Mouse (Mus musculus) lung, embryonic 14.5 days (tissue): ENCODE data around the gene Pih1d2. TPM values are rescaled to one million over a fixed set of nuclear protein-coding genes. Genes with fewer than 3 reads are reported as not detected.

Experiments used
- ATAC-seq: fragments of 200-750 bp; cut with Nextera tagmentation; 2 replicates; pipeline ENCODE4 v1.8.0; 2017; ENCODE audit warnings: mild to moderate bottlenecking, moderate TSS enrichment, moderate library complexity; ENCODE audit not compliant: insufficient read depth
- DNase-seq: peaks from one replicate; pipeline ENCODE4 v3.0.0-alpha.2; 2015
- H3K27ac ChIP-seq: fragments of 300-500 bp; sonication (generic); 2 replicates; pipeline ENCODE4 v1.5.1; 2014; ENCODE audit warnings: low read depth, mild to moderate bottlenecking, moderate library complexity
- H3K27me3 ChIP-seq: fragments of 300-500 bp; sonication (generic); 2 replicates; pipeline ENCODE4 v1.6.1; 2014; ENCODE audit warnings: low read length, control low read depth; ENCODE audit not compliant: insufficient read depth
- H3K36me3 ChIP-seq: fragments of 300-500 bp; sonication (generic); 2 replicates; pipeline ENCODE4 v1.6.1; 2014; ENCODE audit warnings: control low read depth; ENCODE audit not compliant: insufficient read depth
- H3K4me1 ChIP-seq: fragments of 300-500 bp; sonication (generic); 2 replicates; pipeline ENCODE4 v1.6.1; 2014; ENCODE audit warnings: antibody characterized with exemption, control low read depth; ENCODE audit not compliant: insufficient read depth
- H3K4me2 ChIP-seq: fragments of 300-500 bp; sonication (generic); 2 replicates; pipeline ENCODE4 v1.6.1; 2014; ENCODE audit warnings: mild to moderate bottlenecking
- H3K4me3 ChIP-seq: fragments of 300-500 bp; sonication (generic); 2 replicates; pipeline ENCODE4 v1.5.1; 2014; ENCODE audit warnings: low read depth, low read length
- H3K9ac ChIP-seq: fragments of 300-500 bp; sonication (generic); 2 replicates; pipeline ENCODE4 v1.6.1; 2014
- H3K9me3 ChIP-seq: fragments of 300-500 bp; sonication (generic); 2 replicates; pipeline ENCODE4 v1.6.1; 2016; ENCODE audit warnings: low read depth, low read length, control low read depth
- CTCF ChIP-seq: IDR thresholded peaks from 2 replicates; pipeline ENCODE4 v1.5.1; 2016; ENCODE audit warnings: antibody characterized with exemption, low read depth
- WGBS: fragments of 180-500 bp; shearing (Covaris S2); extraction: QIAGEN DNeasy Blood & Tissue Kit; methylation state at CpG from one replicate; pipeline ENCODE4 v1.1.7; 2014; 5-methylcytosine and 5-hydroxymethylcytosine counted together
- polyA plus RNA-seq: library from polyadenylated mRNA; unstranded; fragments of >200 nt; fragmentation: Nextera tagmentation; extraction: Ambion mirVana; gene quantifications from 2 replicates; pipeline ENCODE4 v1.2.1, GENCODE M21; 2014

Gene Pih1d2
- polyA plus RNA-seq, 1 experiment from 2014 or later: 3.8 TPM

DNA sequence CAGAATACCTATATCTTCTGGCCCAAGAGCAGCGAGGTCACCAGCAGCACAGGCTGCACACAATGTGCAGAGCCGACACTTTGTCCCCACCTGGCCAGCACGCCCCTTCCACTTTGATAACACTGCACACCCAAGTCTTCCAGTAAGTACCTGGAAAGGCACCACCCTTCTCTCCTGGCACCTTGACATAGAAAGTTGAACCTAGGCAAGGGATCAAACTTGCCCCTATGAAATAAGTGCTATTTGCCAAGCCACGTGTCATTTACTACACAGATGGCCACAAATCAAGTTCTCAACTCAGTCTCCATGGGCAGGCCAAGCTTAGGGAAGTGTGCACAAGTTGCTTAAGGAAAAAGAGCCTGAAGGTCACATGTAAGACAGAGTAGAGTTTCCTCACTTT lies 30.2 kb upstream of the Pih1d2 start:
- 60% methylated on average over 4 of the region's 4 CpGs for WGBS
- TF ChIP-seq CTCF: no peak

GRCm38 (mm10) chr9:50590856-50591518 lies 26.1 kb upstream of the Pih1d2 start:
- Histone ChIP-seq H3K27ac (no peak overlapping the region), H3K27me3 (no peaks in the 10 kb centered on the region), H3K9ac (no peak overlapping the region), H3K36me3 (peaks cover 10% of the 10 kb centered on the region), H3K4me2 (no peak overlapping the region), H3K4me1 (no peaks in the 10 kb centered on the region), H3K9me3 (no peaks in the 10 kb centered on the region), H3K4me3 (no peak overlapping the region)
- WGBS: 67% methylated on average over 10 of the region's 10 CpGs
- DNase-seq (no peak), ATAC-seq (no peak)
- no peak for TF ChIP-seq CTCF

More for the DNA sequence above, 30.2 kb upstream of the Pih1d2 start:
- no peaks in the 10 kb centered on the region for H3K27me3 ChIP-seq
- DNase-seq (no peak), ATAC-seq (no peak)
- H3K4me1 ChIP-seq: no peaks in the 10 kb centered on the region
- H3K4me2 ChIP-seq: no peak overlapping the region
- H3K9ac ChIP-seq: no peak overlapping the region
- no peaks in the 10 kb centered on the region for H3K9me3 ChIP-seq
- H3K27ac ChIP-seq: no peak overlapping the region
- H3K4me3 ChIP-seq: no peak overlapping the region
- no peaks in the 10 kb centered on the region for H3K36me3 ChIP-seq

- Histone ChIP-seq H3K27ac (no peak overlapping the region), H3K9ac (no peak overlapping the region), H3K27me3 (no peaks in the 10 kb centered on the region), H3K4me2 (no peak overlapping the region), H3K4me3 (no peak overlapping the region), H3K4me1 (no peaks in the 10 kb centered on the region), H3K36me3 (peaks cover 28% of the 10 kb centered on the region), H3K9me3 (no peaks in the 10 kb centered on the region)
- no peak for ATAC-seq
- DNase-seq: no peak
- TF ChIP-seq CTCF: no peak
- 81% methylated on average over 9 of the region's 9 CpGs for WGBS
Measured at GRCm38 (mm10) chr9:50592955-50593354, 24.2 kb upstream of the Pih1d2 start.

GRCm38 (mm10) chr9:50593544-50593943 lies 23.6 kb upstream of the Pih1d2 start:
- Histone ChIP-seq H3K27me3 (no peaks in the 10 kb centered on the region), H3K9me3 (no peaks in the 10 kb centered on the region), H3K4me1 (no peaks in the 10 kb centered on the region), H3K4me2 (no peak overlapping the region), H3K9ac (no peak overlapping the region), H3K4me3 (no peak overlapping the region), H3K36me3 (peaks cover 34% of the 10 kb centered on the region), H3K27ac (no peak overlapping the region)
- TF ChIP-seq CTCF: peak; percentile 60
- ATAC-seq (no peak), DNase-seq (peak; percentile 55)
- 80% methylated on average over 3 of the region's 3 CpGs for WGBS

GRCm38 (mm10) chr9:50594794-50595417 lies 22.2 kb upstream of the Pih1d2 start:
- DNase-seq (no peak), ATAC-seq (no peak)
- Histone ChIP-seq H3K27me3 (no peaks in the 10 kb centered on the region), H3K27ac (no peak overlapping the region), H3K4me1 (no peaks in the 10 kb centered on the region), H3K9ac (no peak overlapping the region), H3K4me2 (no peak overlapping the region), H3K9me3 (no peaks in the 10 kb centered on the region), H3K36me3 (peaks cover 47% of the 10 kb centered on the region), H3K4me3 (no peak overlapping the region)
- no peak for TF ChIP-seq CTCF
- 68% methylated on average over 12 of the region's 12 CpGs for WGBS

DNA sequence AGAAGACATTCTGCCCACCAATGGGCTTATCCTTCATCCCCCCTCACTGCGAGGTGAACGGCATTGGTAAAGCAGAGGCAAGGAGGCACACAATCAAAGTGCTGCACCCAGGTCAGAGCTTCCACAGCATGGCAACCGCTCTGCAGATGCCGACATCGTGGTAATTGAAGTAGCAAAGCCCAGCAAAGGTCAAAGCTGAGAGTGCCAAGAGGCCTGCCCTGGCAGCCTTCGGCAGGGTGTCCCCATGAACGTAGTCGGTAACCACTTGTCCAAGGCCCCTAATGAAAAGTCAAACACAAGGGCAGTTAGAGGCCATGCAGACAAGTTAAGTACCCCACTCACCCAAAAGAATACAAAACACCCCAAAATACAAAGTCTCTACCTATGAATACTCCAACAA lies 20.1 kb upstream of the Pih1d2 start:
- no peak overlapping the region for H3K4me3 ChIP-seq
- TF ChIP-seq CTCF: no peak
- 0 out of 2 replicates have a peak, but pooled peaks cover under 1% of the 10 kb centered on the region for H3K4me1 ChIP-seq
- H3K27me3 ChIP-seq: no peaks in the 10 kb centered on the region
- peaks cover 56% of the 10 kb centered on the region for H3K36me3 ChIP-seq
- H3K27ac ChIP-seq: no peak overlapping the region
- WGBS: 91% methylated on average over 8 of the region's 8 CpGs
- no peak overlapping the region for H3K9ac ChIP-seq
- DNase-seq (no peak), ATAC-seq (no peak)
- no peak overlapping the region for H3K4me2 ChIP-seq
- H3K9me3 ChIP-seq: no peaks in the 10 kb centered on the region

- Histone ChIP-seq H3K27me3 (no peaks in the 10 kb centered on the region), H3K4me3 (no peak overlapping the region), H3K27ac (no peak overlapping the region), H3K4me1 (peaks cover 12% of the 10 kb centered on the region; the same call in 1 of the 2 replicates), H3K36me3 (peaks cover 57% of the 10 kb centered on the region), H3K4me2 (peak overlapping the region; percentile 88), H3K9ac (no peak overlapping the region), H3K9me3 (no peaks in the 10 kb centered on the region)
- DNase-seq: no peak
- 80% methylated on average over 6 of the region's 6 CpGs for WGBS
- ATAC-seq: no peak
- no peak for TF ChIP-seq CTCF
Measured at GRCm38 (mm10) chr9:50601536-50601935, 15.6 kb upstream of the Pih1d2 start.
